Mouse (Mus musculus) MEL (cell line): Measurements from ENCODE around the gene Ceacam19.

Experiments used
- CTCF ChIP-seq, 3 experiments: IDR thresholded peaks in 2 of 3; conservative IDR thresholded peaks in 1 of 3; 2 replicates each; pipeline ENCODE4 v1.5.1; 2011 to 2012; ENCODE audit warnings: low read length in 3 of 3, low read depth in 2 of 3, mild to moderate bottlenecking in 2 of 3, improper control_type of control experiment in 1 of 3, inconsistent platforms in 1 of 3, mixed read lengths in 1 of 3, moderate library complexity in 1 of 3; ENCODE audit not compliant: control insufficient read depth in 1 of 3, insufficient read depth in 1 of 3, poor library complexity in 1 of 3, severe bottlenecking in 1 of 3
- POLR2A ChIP-seq, 2 experiments: IDR thresholded peaks; 2 replicates each; pipeline ENCODE4 v1.6.1; 2011 to 2012; ENCODE audit warnings: low read length in 2 of 2, mild to moderate bottlenecking in 2 of 2, control low read depth in 1 of 2, improper control_type of control experiment in 1 of 2, low read depth in 1 of 2, moderate library complexity in 1 of 2; ENCODE audit not compliant: control insufficient read depth in 1 of 2, insufficient read depth in 1 of 2, poor library complexity in 1 of 2
- RAD21 ChIP-seq: IDR thresholded peaks from 2 replicates; pipeline ENCODE4 v1.6.1; 2011; ENCODE audit warnings: mild to moderate bottlenecking, low read depth, low read length, improper control_type of control experiment

GRCm38 (mm10) chr7:19864241-19864640 is 23.5 kb downstream of the Ceacam19 start:
- TF ChIP-seq POLR2A (IDR thresholded peaks at IDR 0.05; ENCODE audit: control insufficient read depth in 1 of 2, insufficient read depth in 1 of 2, low read depth in 1 of 2, low read length in 2 of 2, poor library complexity in 1 of 2) (no peak), RAD21 (no peak), CTCF (IDR thresholded peaks at IDR 0.05 in 2 of 3, conservative IDR thresholded peaks at IDR 0.05 in 1 of 3; ENCODE audit: control insufficient read depth in 1 of 3, insufficient read depth in 1 of 3, low read depth in 2 of 3, low read length in 3 of 3, poor library complexity in 1 of 3, severe bottlenecking in 1 of 3) (no peak)
